Mouse (Mus musculus): ENCODE measurements around the gene Dctn1.

Dctn1 gene

DNA sequence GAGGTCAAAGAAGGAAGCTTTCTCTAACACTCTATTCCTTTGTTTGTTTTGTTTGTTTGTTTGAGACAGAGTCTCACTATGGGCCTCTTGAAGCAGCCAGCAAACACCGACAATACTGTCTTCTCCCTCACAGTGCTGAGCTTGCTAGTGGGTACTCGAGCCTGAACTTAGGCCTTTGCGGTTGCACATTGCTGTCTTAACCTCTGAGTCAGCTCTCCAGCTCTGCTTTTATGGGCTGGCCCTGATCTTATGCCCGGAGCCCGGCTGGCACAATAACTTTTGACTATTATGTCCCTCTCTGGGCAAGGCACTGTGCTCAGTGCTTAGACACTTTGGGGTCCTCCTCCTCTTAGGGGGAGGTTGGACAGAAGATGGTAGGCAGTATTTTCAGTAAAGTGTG lies 4.2 kb downstream of the Dctn1 start:
- no peak for DNase-seq (ENCODE audit: low spot score in 2 of 2)

DNA sequence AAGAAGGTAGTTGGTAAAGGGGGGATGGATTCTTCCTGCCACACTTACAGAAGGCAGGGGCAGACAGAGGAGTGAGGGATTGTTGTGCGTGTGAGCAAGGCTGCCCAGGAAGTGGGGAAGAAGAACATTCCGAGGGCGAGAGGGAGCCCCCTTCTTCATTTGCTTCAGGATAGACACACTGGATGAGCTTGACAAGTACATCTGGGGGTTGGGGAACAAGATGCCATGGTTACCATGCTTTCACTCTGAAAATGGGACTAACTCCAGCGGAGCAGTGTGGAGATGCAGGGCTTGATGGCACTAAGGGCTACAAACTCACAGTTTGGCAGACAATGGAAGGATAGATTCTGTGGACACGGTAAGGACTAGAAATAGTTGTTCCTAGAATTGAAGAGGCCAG lies 5.3 kb downstream of the Dctn1 start:
- DNase-seq (ENCODE audit: low spot score in 2 of 2), result no peak

DNA sequence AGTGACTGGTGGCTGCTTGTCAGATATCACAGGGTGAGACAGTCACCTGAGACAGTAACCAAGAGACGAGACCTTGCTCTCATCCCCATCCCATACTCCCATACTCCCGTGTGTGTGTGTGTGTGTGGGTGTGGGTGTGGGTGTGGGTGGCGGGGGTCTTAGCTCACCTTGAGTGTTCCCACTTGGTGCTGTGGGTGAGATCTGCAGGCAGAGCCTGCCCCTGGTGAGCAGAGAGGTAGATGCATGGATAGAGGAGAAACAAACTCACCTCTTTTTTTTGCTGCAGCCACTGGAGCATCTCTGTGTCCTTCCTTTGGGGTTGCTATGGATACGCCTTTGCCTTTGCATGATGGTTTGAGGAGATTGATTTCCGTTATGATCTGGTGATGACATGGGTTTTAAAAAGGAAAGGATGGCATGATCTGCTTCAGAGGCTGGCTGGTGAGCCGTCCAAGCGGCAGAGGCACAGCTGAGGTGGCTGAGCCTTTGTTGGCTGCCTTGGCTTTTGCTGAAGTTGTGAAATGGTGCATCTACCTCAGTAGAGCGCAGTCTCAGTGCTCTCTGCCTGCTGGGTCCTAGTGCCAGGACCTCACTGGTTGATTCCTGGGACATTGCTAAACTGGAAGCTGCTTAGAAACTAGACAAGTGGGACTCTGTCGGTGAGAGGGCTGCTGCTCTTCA lies 6.7 kb downstream of the Dctn1 start:
- DNase-seq (ENCODE audit: low spot score in 2 of 2), result peak; percentile 72 to 84

DNA sequence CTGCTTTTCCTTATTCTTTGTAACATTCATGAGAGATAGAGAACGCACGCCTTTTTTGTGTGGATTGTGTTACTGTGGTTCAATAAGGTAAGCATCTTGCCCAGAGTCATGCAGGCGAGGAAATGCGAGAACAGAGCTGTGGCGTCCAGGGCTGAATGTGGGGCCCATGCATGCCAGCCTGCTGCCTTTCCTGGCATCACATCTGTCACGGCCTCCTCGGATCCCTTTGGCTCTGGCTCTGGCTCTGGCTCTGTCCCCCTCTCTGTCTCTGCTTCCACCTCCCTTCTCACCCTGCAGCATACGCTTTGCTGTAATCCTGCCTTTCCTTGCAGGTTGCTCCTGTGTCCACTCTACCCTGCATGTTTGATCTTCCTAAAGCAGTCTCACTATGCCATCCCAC lies 10.3 kb downstream of the Dctn1 start:
- no peak for DNase-seq (ENCODE audit: low spot score in 2 of 2)

DNA sequence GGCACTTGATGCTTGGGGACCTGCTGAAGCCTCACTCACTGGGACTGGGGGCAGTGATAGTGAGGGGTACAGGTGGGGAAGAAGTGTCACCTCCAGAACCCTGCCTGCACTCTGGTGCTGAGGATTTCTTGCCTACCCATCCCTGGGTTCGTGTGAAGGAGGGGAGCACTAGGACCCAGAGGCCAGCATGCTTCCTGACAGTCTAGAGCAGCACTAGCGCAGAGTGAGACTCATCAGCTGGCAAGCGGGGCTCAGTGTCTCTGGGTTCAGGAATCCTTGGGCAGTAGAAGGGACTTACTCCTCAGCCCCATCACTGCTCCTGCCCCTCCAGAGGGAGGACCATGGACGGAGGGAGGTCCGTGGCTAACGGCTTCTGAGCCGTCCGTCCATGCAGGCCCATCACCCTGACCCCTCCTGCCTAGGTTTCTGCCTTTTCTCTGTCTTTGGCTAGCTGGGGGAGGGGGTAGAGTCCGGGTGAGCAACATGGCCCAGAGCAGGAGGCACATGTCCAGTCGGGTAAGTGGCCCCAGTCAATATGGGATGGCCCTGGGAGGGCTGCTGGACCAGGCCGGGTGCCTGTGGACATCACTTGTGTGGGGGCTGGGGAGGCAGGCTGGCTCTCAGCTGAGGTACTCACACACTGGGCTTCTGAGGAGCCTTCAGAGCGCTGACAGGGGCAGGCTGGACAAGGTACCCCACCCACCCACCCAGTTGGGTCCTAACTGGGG lies 13.8 kb downstream of the Dctn1 start:
- peak; percentile 81 for DNase-seq (ENCODE audit: low spot score in 2 of 2)

DNA sequence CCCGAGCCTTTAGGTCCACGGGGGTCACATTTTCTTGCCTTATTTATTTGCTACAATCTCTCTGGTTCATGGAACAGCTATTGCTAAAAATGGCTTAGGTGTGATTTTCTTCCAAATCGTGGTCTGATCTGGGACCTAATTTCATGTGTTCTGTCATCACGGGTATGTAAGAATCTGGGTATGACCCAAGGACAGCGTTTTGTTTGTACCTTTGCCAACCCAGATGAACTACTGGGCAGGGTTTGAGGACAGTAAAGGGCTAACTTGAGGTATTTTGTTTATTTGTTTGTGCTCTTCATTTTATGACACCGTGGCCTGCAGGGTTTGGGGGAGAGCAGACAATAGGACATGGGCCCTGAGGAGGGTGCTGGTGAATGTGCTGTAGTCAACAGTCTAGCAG lies 14.9 kb downstream of the Dctn1 start:
- DNase-seq (ENCODE audit: low spot score in 2 of 2), result no peak

DNA sequence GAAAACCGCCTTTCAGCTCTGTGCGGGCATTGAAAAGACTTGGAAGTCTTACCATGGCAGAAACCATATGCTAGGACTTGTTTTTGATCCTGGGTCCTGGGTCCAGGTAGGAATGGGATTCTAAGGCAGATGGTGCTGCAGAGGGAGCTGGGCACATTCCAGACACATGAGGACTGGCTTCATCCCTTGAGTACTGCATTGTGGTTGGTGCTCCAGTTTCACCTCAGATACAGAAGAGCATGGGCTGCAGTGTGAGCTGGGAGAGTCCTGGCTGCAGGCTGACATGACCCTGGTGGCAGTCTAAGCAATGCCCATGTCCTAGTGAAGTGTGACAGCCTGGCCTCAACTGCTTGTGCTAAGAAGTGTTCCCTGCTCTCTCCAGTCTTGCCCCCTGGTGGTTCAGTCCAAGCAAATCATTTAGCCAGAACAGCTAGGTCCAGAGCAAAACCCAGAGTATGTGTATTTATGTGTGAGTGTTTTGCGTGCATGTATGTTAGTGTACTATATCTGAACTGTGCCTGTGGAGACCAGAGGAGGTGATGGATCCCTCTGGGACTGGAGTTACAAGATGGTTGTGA lies 19.2 kb downstream of the Dctn1 start:
- no peak for DNase-seq (ENCODE audit: low spot score in 2 of 2)

DNA sequence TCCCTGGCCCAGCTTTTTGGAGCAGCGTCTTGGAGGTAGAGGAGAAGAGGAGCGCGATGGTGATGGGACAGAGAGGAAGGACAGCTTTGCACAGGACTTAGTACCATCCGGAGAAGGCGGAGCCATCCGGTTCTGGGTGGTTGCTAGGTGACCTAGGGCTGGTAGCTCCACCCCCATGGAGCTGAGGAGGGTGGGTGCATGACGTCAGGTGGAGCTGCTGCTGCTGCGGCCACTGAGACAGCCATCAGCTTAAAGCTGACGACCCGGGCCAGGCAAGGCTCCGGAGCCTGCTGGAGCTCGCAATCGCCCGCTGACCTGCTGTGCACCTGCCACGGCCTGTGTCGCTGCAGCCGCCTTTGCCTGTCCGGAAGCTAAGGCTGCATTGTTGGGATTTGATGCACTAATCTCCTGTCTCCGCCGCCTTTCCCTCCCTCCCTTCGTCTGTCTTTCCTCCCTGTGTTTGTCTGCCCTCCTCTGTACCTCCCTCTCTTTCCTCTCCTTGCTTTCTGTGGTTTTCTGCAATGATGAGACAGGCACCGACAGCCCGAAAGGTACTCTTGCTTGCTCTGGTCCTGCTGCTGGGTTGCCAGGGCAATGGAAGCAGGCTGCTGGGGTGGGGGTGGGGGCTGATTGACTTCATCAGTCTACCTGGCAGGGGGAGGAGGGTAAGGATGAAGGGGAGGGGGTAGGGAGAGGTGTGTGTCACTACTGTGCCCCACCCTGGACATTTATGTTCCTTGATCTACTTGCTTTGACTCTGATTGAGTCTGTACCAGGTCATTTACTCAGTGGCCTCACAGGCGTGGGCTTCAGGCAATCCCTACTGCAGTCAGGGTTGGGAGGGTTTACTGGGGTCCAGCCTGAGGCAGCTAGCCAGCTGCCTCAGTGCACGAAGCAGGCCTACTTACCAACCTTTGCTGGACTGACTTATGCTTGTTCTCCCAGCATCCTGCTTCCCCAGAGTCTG lies 20.5 kb downstream of the Dctn1 start:
- peak; percentile 87 to 91 for DNase-seq (ENCODE audit: low spot score in 2 of 2)

DNA sequence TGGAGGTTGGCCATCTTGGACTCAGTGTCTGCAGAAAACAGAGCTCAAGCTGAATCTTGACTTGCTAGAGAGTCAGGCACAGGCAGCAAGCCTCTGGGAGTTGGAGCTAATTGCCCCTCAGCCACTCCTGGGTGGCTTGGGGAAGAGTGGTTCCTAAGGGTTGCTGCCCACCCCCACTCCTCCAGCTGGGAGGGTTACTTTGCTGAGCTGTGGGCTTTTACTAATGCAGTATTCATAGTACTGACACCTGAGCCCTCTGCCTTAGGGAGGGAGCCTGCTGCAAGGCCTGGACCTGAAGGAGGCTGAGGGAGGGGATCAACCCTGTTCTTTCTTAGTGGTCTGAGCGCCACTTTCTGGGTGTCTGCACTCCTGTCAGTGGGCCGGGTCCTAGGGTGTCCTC lies 21.2 kb downstream of the Dctn1 start:
- no peak for DNase-seq (ENCODE audit: low spot score in 2 of 2)

DNA sequence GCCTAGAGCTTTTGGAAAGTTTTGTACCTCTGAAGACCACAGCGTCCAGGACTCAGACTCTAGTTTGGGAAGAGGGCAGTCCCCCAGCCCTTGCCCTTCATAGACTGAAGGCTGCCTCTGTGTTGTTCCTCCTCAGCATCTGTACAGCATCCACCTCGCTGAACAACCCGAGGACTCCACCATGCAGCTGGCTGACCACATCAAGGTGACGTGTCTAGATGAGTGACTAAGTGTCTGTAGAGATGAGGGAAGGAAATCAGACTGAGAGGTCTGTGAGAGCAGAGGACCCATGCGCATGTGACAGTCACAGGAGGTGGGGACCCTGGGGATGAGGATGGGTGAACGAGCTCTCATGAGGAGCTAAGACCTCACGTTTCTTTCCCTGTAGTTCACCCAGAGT lies 27.9 kb downstream of the Dctn1 start:
- no peak for DNase-seq (ENCODE audit: low spot score in 2 of 2)

DNA sequence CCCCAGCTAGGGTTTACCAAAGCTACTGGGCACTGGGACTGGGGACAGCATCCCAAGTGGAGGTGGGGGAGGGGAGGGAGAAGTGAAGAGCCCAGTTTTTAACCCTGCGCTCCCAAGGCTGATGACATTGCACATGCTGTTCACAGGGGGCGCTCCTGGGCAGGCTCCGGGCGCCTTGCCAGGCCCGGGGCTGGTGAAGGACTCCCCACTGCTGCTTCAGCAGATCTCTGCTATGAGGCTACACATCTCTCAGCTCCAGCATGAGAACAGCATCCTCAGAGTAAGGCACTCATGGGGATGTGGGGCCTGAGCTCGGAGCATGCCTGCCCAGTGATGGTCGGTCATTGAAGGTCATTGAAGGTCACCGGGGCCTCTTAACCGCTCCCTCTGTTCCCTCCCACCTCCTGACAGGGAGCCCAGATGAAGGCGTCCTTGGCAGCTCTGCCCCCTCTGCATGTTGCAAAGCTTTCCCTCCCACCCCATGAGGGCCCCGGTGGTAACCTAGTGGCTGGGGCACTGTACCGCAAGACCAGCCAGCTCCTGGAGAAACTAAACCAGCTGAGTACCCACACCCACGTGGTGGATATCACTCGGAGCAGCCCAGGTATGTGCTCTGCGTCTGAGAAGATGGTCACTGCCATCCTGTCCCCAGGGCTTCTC lies 31.8 kb downstream of the Dctn1 start:
- DNase-seq (ENCODE audit: low spot score in 2 of 2), result peak; percentile 69 to 75

DNA sequence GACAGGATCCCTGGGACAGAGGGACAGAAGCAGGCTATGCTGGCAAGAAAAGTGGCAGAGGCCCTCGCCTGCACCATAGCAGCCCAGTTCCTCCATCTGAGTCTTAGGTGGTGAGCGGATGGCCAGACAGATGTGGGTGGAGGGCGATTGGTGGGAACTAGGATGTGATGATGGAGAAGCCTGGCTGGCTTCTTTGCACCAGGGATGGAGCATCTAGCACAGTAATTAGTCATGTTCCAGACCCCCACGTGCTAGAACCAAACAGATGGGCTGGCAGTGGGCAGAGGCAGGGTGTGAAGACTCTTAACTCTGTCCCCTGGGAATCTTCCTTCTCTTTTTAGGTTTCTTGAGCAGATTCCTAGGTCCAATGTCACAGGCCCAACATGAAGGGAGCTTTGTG lies 37.6 kb downstream of the Dctn1 start:
- no peak for DNase-seq (ENCODE audit: low spot score in 2 of 2)

DNA sequence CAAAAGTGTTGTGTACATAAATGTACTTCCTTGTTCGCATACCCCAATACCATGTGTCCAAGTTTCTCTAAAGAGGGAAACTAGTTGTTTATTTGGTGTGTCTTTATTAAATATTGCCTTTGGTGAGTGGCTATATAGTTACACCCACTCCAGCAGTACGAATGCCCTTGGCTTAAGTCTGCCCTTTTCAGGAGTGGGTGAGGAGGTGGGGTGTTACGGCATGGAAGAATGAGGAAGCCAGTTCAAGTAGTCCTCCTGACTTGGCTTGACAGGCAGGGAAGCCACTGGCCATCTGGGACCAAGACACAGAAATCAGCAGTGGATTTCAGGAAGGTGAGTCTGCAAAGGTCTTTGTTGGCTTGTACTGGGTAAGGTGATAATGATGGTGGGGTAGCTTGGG lies 40.1 kb downstream of the Dctn1 start:
- DNase-seq (ENCODE audit: low spot score in 2 of 2), result no peak

DNA sequence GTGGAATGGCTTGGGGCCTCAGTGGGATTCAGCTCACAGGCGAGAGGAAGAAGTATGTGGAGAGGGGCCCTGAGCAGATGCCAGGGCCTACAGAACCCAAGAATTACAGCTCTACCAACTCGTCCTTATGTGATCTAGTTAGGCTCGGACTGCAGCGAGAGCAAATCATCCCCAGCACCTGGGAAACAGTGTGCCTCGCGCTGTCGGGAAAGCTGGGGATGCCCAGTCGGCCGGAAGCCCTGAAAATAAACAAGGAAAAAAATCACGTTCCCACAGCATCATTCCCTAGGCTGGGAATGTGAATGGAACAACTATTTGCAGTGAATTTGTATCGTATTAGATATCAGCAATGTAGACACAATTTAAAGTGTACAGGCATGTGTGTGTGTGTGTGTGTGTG lies 40.6 kb downstream of the Dctn1 start:
- DNase-seq (ENCODE audit: low spot score in 2 of 2), result no peak

DNA sequence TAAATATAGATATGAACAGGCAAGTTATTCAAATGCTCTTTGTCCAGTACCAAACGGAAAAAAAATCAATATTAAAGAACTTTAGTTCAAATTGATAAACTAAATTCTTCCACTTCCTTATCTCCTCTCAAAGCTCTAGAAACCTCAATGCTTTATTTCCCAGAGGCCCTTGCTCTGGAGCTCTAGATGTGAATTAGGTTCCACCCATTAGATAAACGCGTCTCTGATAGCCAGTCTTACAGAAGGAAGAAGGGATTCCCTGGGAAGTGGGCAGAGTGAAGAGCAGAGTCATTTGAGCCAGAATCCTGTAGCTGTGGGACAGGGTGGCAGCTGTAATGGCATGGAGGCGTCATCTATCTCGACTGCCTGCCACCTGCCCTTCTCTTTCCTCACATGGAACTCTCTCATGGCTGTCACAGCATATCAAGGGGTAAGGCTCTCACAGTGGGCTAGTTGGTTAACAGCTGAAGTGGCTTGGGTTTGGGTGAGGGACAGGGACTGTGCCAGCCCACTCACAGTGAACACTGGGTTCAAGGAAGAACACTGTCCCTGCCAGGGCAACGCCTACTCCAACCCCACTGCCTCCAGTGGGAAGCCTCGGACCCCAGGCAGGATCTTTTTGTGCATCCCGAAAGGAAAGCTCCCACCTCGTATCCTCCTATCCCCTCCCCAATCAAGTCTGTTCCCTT lies 41.8 kb downstream of the Dctn1 start:
- no peak for DNase-seq (ENCODE audit: low spot score in 2 of 2)

DNA sequence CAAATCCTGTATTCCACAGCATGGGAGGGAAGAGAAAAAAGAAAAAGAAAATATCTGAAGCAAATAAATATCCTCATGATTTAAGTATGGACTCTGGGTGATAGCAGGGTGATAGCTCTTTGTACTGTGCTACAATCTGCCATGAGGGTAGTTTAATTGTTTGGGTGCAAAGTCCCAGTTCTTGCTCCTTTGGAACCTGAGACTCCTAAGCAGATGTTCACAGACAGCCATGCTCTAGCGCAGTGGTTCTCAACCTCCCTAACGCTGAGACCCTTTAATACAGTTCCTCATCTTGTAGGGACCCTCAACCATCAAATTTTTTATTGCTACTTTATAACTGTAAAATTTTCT lies 42.3 kb downstream of the Dctn1 start:
- DNase-seq (ENCODE audit: low spot score in 2 of 2), result no peak

DNA sequence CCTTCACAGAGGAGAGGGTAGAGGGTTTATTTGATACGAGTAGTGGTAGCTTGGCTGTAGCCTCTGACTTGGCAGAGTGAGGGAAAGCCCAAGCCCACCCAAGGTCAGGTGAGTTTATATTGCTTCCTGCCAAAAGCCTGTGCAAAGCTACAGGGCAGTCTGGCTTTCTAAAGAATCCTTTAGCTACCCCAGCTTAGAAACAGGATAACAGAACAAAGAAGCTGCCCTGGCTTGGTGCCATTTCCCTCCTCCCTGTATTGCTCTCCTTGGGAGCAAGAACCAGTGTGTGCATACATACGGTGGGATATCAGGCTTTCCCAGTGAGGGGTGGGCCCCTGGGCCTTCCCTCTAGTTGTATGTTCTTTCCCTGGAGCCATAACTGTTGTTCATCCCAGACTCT lies 44.8 kb downstream of the Dctn1 start:
- DNase-seq (ENCODE audit: low spot score in 2 of 2), result no peak

DNA sequence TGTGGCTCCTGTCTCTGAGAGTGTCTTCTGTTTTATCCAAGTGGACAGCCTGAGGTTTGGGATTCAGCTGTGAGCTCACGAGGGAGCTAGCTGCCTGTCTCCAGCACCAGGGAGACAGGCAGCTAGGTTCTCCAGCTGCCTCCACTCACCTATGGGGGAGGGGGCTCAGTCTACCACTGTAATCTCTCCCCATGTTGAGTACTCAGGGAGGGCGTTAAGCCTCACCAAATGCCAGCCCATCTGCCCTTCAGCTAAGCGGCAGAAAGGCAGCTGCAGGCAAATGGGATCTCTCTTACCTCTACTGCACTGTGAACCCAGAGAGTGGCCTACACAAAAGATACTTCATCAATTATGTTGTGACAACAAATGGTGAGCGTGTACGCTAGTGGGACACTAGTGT lies 45.8 kb downstream of the Dctn1 start:
- no peak for DNase-seq (ENCODE audit: low spot score in 2 of 2)

DNA sequence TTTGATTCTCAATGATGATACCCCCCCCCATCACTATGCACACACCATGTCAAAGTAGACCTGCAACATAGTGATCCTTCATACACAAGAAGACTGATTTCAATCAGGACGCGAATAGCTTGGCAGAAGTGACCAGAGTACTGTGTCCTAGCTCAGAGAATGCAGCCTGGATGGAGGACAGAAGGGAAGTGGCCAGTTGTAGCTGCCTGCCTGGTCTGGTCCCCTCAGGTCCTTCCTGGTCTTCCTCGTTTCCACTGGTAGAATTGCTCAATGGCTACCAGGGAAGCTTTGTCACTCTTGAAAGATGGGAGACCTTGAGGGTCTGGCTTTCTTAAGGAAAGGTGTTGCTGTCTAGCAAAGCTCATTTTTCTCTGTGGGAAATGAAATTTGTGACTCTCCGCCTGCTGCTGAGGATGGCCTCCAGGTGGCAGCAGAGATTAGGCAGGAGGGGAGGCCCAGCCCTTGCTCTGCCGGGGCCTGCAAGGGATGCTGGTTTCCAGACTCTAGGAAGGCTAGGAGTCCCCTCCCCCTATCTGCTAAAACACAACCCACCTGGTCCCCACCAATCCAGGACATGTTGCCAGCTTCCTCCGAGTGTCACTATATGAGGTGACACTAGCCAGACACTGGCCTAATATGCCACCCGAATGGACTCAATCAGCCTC lies 49.4 kb downstream of the Dctn1 start:
- peak; percentile 67 to 70 for DNase-seq (ENCODE audit: low spot score in 2 of 2)

DNA sequence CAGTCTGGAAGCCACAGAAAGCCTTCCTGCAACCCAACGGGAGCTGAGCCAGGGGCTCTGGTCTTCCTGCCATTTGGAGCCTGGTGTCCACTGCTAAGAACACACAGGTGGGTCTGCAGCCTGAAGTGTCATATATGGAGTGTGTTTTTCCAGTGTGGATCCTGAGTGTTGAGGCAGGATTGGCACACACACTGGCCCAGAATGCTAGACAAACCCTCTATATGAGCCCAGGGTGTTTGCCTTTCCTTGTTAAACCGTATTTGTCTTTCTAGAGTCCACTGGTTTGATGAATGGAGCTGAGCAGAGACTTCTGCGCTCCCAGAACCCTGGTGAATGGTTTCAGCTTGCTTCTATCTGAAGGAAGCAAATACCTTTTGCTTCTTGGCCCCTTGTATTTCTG lies 54.1 kb downstream of the Dctn1 start, which contains the start of gene Slc4a5:
Gene Slc4a5, plus strand, starts transcription at position 15 of the 400 bp plus-strand sequence.
- no peak for DNase-seq (ENCODE audit: low spot score in 2 of 2)

Data from frontal cortex, postnatal 36 days (tissue).